Mouse (Mus musculus): ENCODE data around the gene Tnfsfm13.

DNA sequence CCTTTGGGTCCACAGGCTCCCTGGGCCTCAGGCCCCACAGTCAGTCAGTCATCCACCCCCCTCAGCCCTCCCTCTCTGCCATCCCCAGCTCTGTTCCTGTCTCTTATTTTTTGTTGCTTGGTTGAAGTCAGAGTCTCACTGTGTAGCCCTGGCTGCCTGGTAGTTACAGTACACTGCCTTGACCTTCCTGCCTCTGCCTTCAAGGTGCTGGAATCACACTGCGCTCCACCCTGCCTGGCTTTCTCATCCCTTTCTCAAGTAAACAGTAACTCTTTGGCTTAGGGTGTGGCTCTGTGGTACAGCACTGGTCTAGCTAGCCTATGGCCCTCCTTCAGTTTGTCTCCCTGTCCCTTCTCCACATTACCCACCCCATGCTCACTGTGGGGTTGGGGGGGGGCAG is 6.0 kb downstream of the Tnfsfm13 start:
- no peak for TF ChIP-seq POLR2A (IDR thresholded peaks at IDR 0.05; ENCODE audit: low read depth, low read length)
- no peak for TF ChIP-seq CTCF (IDR thresholded peaks at IDR 0.05; ENCODE audit: borderline replicate concordance, insufficient read depth, low read length)
